Mouse (Mus musculus): ENCODE results near the gene Ankrd31.
"Not testable (repeated sequence)": the region's sequence is repeated elsewhere in the genome, so short reads cannot be mapped to it uniquely, and the experiment has no call there.

The Ankrd31 gene

GRCm38 (mm10) chr13:96748109-96748845 is at the start of gene Ankrd31:
Ankrd31 (plus strand) TSS chr13:96748272.
- no peak for DNase-seq (ENCODE audit: low spot score in 2 of 2)

DNA sequence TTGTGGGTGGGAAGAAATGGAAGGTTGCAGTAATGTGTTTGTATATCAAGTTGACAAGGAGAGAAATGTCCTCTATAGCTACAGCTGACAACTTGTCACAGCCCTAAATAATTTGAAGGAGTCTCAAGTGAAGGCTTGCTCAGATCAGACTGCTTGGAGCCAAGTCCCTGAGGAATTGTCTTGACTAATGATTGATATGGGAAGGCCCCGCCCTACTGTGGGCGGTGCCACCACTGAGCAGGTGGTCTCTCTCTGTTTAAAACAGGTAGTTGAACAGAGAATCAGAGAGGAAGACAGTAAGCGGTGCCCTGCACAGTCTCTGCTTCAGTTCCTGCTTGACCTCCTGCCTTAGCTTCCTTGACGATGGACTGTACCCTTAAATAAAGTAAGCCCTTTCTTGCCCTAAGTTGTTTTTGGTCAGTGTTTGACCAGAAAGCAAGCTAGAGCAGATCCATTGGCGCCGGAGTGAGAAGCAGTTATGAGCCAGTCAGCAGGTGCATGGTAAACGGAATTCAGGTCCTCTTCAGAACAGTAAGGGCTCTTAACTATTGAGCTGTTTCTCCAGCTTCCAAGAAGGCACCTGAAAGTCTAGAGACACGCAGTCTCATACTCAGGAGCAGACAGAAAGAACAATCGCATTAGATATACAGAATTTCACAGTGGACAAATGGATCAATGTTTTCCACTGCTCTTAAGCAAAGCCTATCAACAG is 45.3 kb upstream of the Ankrd31 start:
- DNase-seq (ENCODE audit: low spot score in 2 of 2), result no peak

DNA sequence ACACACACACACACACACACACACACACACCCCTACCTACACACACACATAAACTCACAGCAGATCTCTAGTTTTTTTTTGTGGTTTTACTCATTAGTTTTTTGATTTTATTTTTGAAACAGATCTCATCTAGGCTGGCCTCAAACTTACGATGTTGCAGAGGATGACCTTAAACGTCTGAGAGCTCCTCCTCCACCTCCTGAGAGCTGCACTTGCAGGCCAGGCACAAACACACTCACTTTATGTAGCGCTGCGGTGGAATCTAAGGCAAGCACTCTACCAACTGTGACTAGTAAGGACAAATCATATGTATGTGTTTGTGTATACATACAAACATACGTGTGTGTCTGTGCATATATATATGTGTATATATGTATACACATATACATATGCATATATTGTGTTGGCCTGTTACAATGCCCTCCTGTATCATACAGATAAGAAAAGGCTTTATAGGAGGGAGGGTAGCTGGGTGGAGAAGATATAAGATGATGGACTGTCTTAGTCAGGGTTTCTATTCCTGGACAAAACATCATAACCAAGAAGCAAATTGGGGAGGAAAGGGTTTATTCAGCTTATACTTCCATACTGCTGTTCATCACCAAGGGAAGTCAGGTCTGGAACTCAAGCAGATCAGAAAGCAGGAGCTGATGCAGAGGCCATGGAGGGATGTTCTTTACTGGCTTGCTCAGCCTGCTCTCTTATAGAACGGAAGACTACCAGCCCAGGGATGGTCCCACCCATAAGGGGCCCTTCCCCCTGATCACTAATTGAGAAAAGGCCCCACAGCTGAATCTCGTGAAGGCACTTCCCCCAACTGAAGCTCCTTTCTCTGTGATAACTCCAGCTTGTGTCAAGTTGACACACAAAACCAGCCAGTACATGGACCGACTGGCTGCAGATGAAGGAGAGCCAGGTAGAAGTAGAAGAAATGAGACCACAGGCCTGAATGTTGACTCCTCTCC is 38.5 kb upstream of the Ankrd31 start:
- DNase-seq (ENCODE audit: low spot score in 2 of 2), result no peak

DNA sequence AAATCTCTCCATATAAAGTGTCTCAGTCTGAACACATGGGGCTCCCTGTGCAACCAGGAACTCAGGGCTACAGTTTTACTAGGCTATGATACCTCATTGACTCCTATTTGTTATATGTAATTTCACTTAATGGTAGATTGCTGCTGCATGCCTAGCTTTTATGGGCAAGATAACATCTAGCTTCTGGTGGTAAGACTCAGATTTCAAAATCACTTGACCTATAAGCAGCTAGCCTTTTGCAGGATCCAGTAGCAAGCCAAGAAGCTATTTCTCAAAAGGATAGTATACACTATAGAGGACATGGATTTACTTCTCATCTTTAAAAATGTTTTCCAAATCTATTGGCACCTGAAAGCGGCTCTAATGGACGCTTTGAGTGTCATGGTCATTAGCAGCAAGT is 31.8 kb upstream of the Ankrd31 start:
- DNase-seq (ENCODE audit: low spot score in 2 of 2), result no peak

DNA sequence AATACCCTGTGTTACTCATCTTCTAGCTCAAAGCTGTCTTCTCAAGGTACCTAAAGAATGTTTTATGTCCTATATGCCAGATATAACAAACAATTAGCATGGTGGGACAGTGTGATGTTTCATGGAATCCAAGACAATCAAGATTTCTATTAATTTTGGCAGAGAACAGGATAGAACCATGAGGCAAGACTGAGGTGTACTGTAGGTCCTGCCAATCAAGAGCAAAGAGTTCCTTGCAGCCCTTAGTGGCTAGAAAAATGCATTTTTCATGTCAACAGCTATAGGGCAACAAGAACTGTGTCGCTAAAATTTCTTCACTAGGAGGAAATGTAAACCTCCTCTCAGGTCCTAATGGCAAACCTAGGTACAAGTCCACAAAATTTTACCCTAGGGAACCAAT is 30.3 kb upstream of the Ankrd31 start:
- DNase-seq (ENCODE audit: low spot score in 2 of 2), result no peak

DNA sequence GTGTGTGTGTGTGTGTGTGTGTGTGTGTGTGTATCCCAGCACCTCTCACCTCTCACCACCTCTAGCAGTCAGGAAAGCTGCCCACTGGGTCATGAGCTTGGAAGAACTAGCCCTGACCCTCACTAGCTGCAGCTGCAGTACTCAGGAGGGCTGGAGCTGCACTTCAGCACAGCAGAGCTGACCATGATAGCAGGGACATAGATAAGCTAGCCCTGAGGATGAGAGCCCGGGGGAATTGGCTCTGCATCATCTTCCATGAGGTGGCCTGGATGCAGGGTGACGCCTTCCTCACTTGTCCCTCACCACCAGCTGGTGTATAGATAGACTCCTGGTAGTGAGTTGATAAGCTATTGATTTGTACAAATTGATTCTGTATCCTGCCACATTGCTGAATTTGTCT is 28.1 kb upstream of the Ankrd31 start:
- no peak for DNase-seq (ENCODE audit: low spot score in 2 of 2)

- no peak for DNase-seq (ENCODE audit: low spot score in 2 of 2)
Observed at GRCm38 (mm10) chr13:96728289-96728688, 19.8 kb upstream of the Ankrd31 start.

- no peak for DNase-seq (ENCODE audit: low spot score in 2 of 2)
Observed at GRCm38 (mm10) chr13:96729146-96729545, 18.9 kb upstream of the Ankrd31 start.

GRCm38 (mm10) chr13:96730116-96730515 is 18.0 kb upstream of the Ankrd31 start:
- no peak for DNase-seq (ENCODE audit: low spot score in 2 of 2)

- DNase-seq (ENCODE audit: low spot score in 2 of 2), result no peak
Observed at GRCm38 (mm10) chr13:96735175-96735574, 12.9 kb upstream of the Ankrd31 start.

DNA sequence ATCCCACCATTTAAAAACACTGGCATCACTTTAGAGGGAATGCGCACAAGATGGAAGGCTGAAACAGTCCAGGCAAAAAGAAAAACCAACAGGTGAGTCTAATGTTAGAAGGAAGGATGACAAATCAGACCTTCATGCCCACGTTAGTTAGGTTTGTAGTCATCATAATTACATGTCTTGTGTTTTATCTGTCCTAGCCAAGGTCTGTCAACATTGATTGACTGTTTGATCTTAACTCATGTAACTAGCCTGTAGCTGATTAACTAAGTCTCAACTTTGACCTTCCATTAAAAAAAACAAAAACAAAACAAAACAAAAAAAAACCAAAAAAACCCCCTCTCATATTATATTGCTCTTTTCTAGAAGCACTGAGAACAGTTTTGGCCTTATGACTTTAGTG is 7.9 kb upstream of the Ankrd31 start:
- DNase-seq (ENCODE audit: low spot score in 2 of 2), result no peak

DNA sequence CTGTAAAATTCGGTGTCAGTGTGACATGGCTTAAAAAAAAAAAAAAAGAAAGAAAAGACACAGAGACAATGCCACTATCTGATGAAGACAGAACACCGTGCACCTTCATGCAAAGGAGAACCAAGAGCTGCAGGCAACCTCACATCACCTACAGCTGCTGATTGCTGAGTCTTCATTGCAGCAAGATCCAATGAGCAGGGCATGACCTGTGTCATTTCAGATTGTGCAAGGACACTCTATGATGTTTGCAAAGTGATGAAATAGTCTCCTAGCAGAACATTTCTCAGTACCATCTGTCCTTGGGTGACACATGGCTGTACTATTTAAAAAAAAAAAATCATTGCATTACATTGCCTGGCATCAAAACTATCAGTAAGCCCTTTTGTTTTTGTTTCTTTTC is 5.2 kb upstream of the Ankrd31 start:
- DNase-seq (ENCODE audit: low spot score in 2 of 2), result no peak

DNA sequence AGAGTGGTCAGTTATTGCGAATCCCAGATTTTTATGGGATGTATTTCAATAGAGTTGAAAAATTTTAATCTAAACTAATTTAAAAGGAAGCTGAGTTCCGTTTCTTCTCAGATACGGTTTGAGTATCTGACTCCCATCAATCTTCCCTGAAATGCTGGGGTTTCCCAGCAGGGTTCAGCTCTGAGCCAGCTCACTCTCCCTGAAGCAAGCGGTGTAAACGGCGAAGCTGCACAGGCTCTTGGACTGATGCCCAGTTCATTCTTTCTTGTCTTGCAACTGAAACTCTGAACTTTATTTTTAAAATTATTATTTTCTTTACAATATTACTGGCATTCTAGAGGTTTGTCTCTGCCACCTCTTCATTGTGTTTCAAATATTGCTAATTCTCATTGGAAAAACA is 2.0 kb upstream of the Ankrd31 start:
- DNase-seq (ENCODE audit: low spot score in 2 of 2), result no peak

GRCm38 (mm10) chr13:96749859-96750258 is 1.8 kb downstream of the Ankrd31 start:
- no peak for DNase-seq (ENCODE audit: low spot score in 2 of 2)

- no peak for DNase-seq (ENCODE audit: low spot score in 2 of 2)
Observed at GRCm38 (mm10) chr13:96760848-96761247, 12.8 kb downstream of the Ankrd31 start.

- not testable (repeated sequence) for DNase-seq (ENCODE audit: low spot score in 2 of 2)
Observed at GRCm38 (mm10) chr13:96786071-96786470, 38.0 kb downstream of the Ankrd31 start.

- no peak for DNase-seq (ENCODE audit: low spot score in 2 of 2)
Observed at GRCm38 (mm10) chr13:96793451-96793850, 45.4 kb downstream of the Ankrd31 start.

GRCm38 (mm10) chr13:96795301-96795700 is 47.2 kb downstream of the Ankrd31 start:
- no peak for DNase-seq (ENCODE audit: low spot score in 2 of 2)

GRCm38 (mm10) chr13:96797500-96797899 is 49.4 kb downstream of the Ankrd31 start:
- no peak for DNase-seq (ENCODE audit: low spot score in 2 of 2)

GRCm38 (mm10) chr13:96849752-96850151 is 101.7 kb downstream of the Ankrd31 start:
- DNase-seq (ENCODE audit: low spot score in 2 of 2), result no peak

GRCm38 (mm10) chr13:96852133-96852532 is 104.1 kb downstream of the Ankrd31 start:
- no peak for DNase-seq (ENCODE audit: low spot score in 2 of 2)

DNA sequence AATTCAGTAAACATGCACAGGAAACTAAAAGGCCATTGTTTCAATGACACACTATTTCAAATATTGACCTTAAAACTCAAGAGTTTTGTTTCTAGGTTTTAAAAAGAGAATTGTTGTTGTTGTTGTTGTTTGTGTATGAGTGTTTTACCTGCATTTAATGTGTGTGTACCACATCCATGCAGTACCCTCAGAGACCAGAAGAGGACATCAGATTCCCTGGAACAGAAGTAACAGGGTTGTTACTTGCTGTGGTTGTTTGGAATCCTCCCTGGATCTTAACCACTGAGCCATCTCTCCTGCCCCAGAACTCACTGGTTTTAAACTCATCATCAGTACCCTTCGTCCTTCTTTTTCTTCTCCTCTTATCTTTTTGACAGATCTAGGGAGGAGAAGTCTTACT is 105.2 kb downstream of the Ankrd31 start:
- DNase-seq (ENCODE audit: low spot score in 2 of 2), result no peak
